Mouse (Mus musculus): ENCODE measurements around the gene Kat5. TPM values are rescaled to one million over a fixed set of nuclear protein-coding genes. Genes with fewer than 3 reads are reported as not detected.

The Kat5 gene
- total and polyA plus RNA-seq, 3 experiments, result 46.5 to 106 (median 62.8) TPM

DNA sequence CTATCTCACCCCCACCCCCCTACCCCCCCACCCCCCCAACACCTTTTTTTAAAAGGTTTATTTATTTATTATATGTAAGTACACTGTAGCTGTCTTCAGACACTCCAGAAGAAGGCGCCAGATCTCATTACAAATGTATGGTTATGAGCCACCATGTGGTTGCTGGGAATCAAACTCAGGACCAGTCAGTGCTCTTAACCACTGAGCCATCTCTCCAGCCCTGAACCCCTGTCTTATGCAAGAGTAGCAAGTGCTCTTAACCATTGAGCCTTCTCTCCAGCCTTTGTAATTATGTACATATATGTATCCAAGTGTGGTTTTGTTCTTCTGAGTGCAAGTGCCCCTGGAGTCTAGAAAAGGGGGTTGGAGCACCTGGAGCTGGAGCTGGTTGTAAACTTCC is 1.9 kb upstream of the Kat5 start:
- H3K4me3 ChIP-seq (replicated peaks in 1 of 3; ENCODE audit: low read depth in 2 of 3, low read length in 2 of 3, poor library complexity in 1 of 3), result no peak overlapping the region
- no peak for DNase-seq (ENCODE audit: extremely low read depth)
- H3K4me1 ChIP-seq (ENCODE audit: control insufficient read depth in 1 of 2, insufficient read depth in 2 of 2), result peaks cover 10 to 22% of the 10 kb centered on the region in 2 experiments

DNA sequence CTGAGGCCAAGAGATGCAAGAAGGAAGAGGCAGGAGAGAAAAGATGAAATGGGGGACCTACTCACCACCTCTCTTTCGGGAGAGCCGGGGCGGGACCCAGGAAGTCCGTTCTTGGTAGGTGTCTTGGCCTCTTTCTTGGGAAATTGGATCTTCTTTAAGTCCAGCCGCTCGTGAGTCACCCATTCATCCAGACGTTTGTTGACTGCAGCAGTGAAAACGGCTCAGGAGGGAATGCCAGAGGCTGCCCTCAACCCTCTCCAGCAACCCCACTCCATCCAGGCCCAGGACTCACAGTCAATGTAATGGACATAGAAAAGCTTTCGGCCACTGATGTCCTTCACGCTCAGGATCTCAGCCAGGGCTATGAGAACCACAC is 878 bp downstream of the Kat5 start:
- no peak for DNase-seq (ENCODE audit: extremely low read depth)
- dilution Hi-C loops (cut with MboI; ENCODE audit: extremely low pct_ligation_motif_present, extremely low pct_unique_long_range_greater_than_20kb, low sequenced_read_pairs) (no loop called here), in situ Hi-C loops (cut with MboI; ENCODE audit: low pct_ligation_motif_present, low pct_unique_long_range_greater_than_20kb, low sequenced_read_pairs) (no loop called here)
- Histone ChIP-seq H3K4me1 (ENCODE audit: control insufficient read depth in 1 of 2, insufficient read depth in 2 of 2) (peaks cover 10 to 23% of the 10 kb centered on the region in 2 experiments), H3K27ac (ENCODE audit: insufficient read depth, low read depth) (no peak overlapping the region), H3K4me3 (replicated peaks in 1 of 3; ENCODE audit: low read depth in 2 of 3, low read length in 2 of 3, poor library complexity in 1 of 3) (peak overlapping the region; percentile 71 to 77 (median 72)), H3K4me2 (ENCODE audit: insufficient read depth, low read depth, poor library complexity, severe bottlenecking) (peak overlapping the region; percentile 39), H3K27me3 (replicated peaks) (no peaks in the 10 kb centered on the region), H3K9me3 (replicated peaks; ENCODE audit: low read length) (no peaks in the 10 kb centered on the region), H3K36me3 (replicated peaks in 1 of 2; ENCODE audit: control insufficient read depth in 1 of 2, insufficient read depth in 1 of 2, low read length in 1 of 2) (peaks cover 43 to 49% of the 10 kb centered on the region in 2 experiments), H3K79me2 (replicated peaks; ENCODE audit: control insufficient read depth, extremely low read depth, insufficient read depth, poor library complexity, severe bottlenecking) (0 out of 2 replicates have a peak, but pooled peaks cover 2% of the 10 kb centered on the region), H3K9ac (ENCODE audit: insufficient read depth, low read depth) (peak overlapping the region; percentile 80)
- TF ChIP-seq SIN3A (IDR thresholded peaks at IDR 0.05; ENCODE audit: low read length), result no peak
- no peak for TF ChIP-seq MAX (IDR thresholded peaks at IDR 0.05; ENCODE audit: low read length)
- TF ChIP-seq UBTF (IDR thresholded peaks at IDR 0.05; ENCODE audit: low read depth, low read length), result no peak
- no peak for TF ChIP-seq ZKSCAN1 (IDR thresholded peaks at IDR 0.05; ENCODE audit: borderline replicate concordance, low read depth, low read length)
- no peak for TF ChIP-seq SMC3 (IDR thresholded peaks at IDR 0.05; ENCODE audit: low read depth, low read length)
- no peak for TF ChIP-seq ETS1 (conservative IDR thresholded peaks at IDR 0.05; ENCODE audit: low read depth, low read length)
- no peak for TF ChIP-seq EP300 (IDR thresholded peaks at IDR 0.05; ENCODE audit: low read length)
- no peak for TF ChIP-seq MAZ (IDR thresholded peaks at IDR 0.05; ENCODE audit: low read depth, low read length)
- TF ChIP-seq RCOR1 (conservative IDR thresholded peaks at IDR 0.05; ENCODE audit: low read depth, low read length), result no peak
- no peak for TF ChIP-seq USF2 (conservative IDR thresholded peaks at IDR 0.05; ENCODE audit: low read depth, low read length)
- no peak for TF ChIP-seq NELFE (IDR thresholded peaks at IDR 0.05; ENCODE audit: low read depth, low read length)
- TF ChIP-seq MYC (IDR thresholded peaks at IDR 0.05; ENCODE audit: low read depth, low read length), result no peak
- TF ChIP-seq KAT2A (IDR thresholded peaks at IDR 0.05; ENCODE audit: insufficient replicate concordance, low read length), result no peak
- no peak for TF ChIP-seq CHD2 (IDR thresholded peaks at IDR 0.05; ENCODE audit: low read length)
- TF ChIP-seq MXI1 (IDR thresholded peaks at IDR 0.05; ENCODE audit: low read depth, low read length), result no peak
- TF ChIP-seq USF1 (IDR thresholded peaks at IDR 0.05; ENCODE audit: low read depth, low read length), result no peak

More for the DNA sequence above, 1.9 kb upstream of the Kat5 start:
- Histone ChIP-seq H3K36me3 (replicated peaks in 1 of 2; ENCODE audit: control insufficient read depth in 1 of 2, insufficient read depth in 1 of 2, low read length in 1 of 2) (peaks cover 17 to 21% of the 10 kb centered on the region in 2 experiments), H3K27ac (ENCODE audit: insufficient read depth, low read depth) (no peak overlapping the region), H3K27me3 (replicated peaks) (no peaks in the 10 kb centered on the region), H3K79me2 (replicated peaks; ENCODE audit: control insufficient read depth, extremely low read depth, insufficient read depth, poor library complexity, severe bottlenecking) (0 out of 2 replicates have a peak, but pooled peaks cover 2% of the 10 kb centered on the region), H3K4me2 (ENCODE audit: insufficient read depth, low read depth, poor library complexity, severe bottlenecking) (no peak overlapping the region), H3K9me3 (replicated peaks; ENCODE audit: low read length) (no peaks in the 10 kb centered on the region), H3K9ac (ENCODE audit: insufficient read depth, low read depth) (no peak overlapping the region)
- TF ChIP-seq CTCF (conservative IDR thresholded peaks at IDR 0.05 in 1 of 2, IDR thresholded peaks at IDR 0.05 in 1 of 2; ENCODE audit: low read depth in 2 of 2, low read length in 2 of 2) (peak in 1 of 2 experiments; percentile 12; a peak in 1 of 4 replicates), MAZ (IDR thresholded peaks at IDR 0.05; ENCODE audit: low read depth, low read length) (no peak), EP300 (IDR thresholded peaks at IDR 0.05; ENCODE audit: low read length) (no peak), ZC3H11A (IDR thresholded peaks at IDR 0.05; ENCODE audit: low read depth, low read length) (no peak), JUND (conservative IDR thresholded peaks at IDR 0.05; ENCODE audit: low read depth, low read length) (no peak)
- in situ Hi-C loops (cut with MboI; ENCODE audit: low pct_ligation_motif_present, low pct_unique_long_range_greater_than_20kb, low sequenced_read_pairs), result no loop called here
- dilution Hi-C loops (cut with MboI; ENCODE audit: extremely low pct_ligation_motif_present, extremely low pct_unique_long_range_greater_than_20kb, low sequenced_read_pairs), result no loop called here
